Mouse (Mus musculus) heart, postnatal 4 days (tissue): ENCODE data around the gene Gm10230. TPM values are rescaled to one million over a fixed set of nuclear protein-coding genes. Genes with fewer than 3 reads are reported as not detected.
"Not testable (repeated sequence)": the region's sequence is repeated elsewhere in the genome, so short reads cannot be mapped to it uniquely, and the experiment has no call there.

Source experiments
- DNase-seq: peaks from one replicate; pipeline ENCODE4 v3.0.0; 2021
- microRNA-seq, 2 experiments: library from miRNA; unstranded; fragments of <30 nt; microRNA quantifications; one replicate each; pipeline ENCODE4 v1.2.0; 2021 to 2022
- total RNA-seq, 2 experiments: library from RNA; stranded (reverse); gene quantifications; 2 replicates each; pipeline ENCODE4 v1.2.3; 2021

Gene Gm10230
- not detected for total RNA-seq

GRCm38 (mm10) chrX:27494782-27495181 lies at the start of gene Gm10230:
Gene Gm10230, minus strand, starts transcription at chrX:27494882.
- not testable (repeated sequence) for DNase-seq

Small RNA genes lying within 50 kb of the gene (microRNA-seq; reads per million reads assigned to microRNA genes)
- gene Gm44452 = 0 reads per million in 2 experiments
